In the genomic region with DNA sequence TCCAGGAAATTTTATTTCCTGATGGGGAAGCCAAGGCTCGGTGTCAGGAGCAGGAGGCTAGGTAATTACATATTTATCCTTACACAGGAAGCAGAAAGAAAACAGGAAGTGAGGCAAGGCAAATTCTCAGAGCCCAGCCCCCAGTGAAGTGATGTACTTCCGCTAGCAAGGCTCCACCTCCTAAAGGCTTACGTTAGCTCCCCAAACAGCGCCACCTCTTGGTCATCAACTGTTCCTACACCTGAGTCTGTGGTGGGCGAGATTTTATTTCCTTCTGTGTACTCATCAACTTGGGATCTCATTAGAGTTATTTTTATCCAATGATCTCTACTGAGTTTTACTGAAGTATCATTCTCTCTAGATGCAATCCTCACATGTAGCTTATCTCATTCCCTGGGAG, we compare ENCODE assay signal across 1 mouse cellular context.
TF ChIP-seq lines count a peak whose summit lies in the region.

No protein-coding gene starts in this region.

TF ChIP-seq in MEL, 35 proteins besides CTCF, POLR2A, EP300 and RAD21:
- TF ChIP-seq POLR2AphosphoS2 (IDR thresholded peaks at IDR 0.05; ENCODE audit: low read length) (no peak), UBTF (IDR thresholded peaks at IDR 0.05; ENCODE audit: borderline replicate concordance, insufficient read depth, low read depth, low read length) (no peak), ELF1 (IDR thresholded peaks at IDR 0.05; ENCODE audit: low read depth, low read length) (no peak), MEF2A (IDR thresholded peaks at IDR 0.05; ENCODE audit: extremely low read depth, insufficient replicate concordance, low read depth, low read length, poor library complexity, severe bottlenecking) (no peak)
